Mouse (Mus musculus) spleen, adult 2 months (tissue): ENCODE measurements around the gene Mrpl4.

ENCODE experiments used
- CTCF ChIP-seq: fragments of 200-500 bp; IDR thresholded peaks from 2 replicates; pipeline ENCODE4 v1.5.1; 2011; ENCODE audit warnings: mild to moderate bottlenecking, inconsistent platforms; ENCODE audit not compliant: insufficient read depth, insufficient read length, insufficient replicate concordance; ENCODE audit errors: extremely low read depth
- POLR2A ChIP-seq: fragments of 200-500 bp; IDR thresholded peaks from 2 replicates; pipeline ENCODE4 v1.6.1; 2011; ENCODE audit warnings: low read depth, low read length, inconsistent platforms

- TF ChIP-seq POLR2A (no peak), CTCF (no peak)
These were observed 37.2 kb downstream of the Mrpl4 start for GRCm38 (mm10) chr9:21039779-21040178.
